Mouse (Mus musculus): Measurements from ENCODE around the gene Enox1. TPM values are rescaled to one million over a fixed set of nuclear protein-coding genes. Genes with fewer than 3 reads are reported as not detected.

Gene Enox1
- total RNA-seq, 4 experiments from 2014 or later, result 0.31 to 1.0 (median 0.69) TPM

- no peak for DNase-seq (ENCODE audit: low spot score in 2 of 2)
Measured at GRCm38 (mm10) chr14:77368411-77368810, 211.8 kb downstream of the Enox1 start.

- no peak for DNase-seq (ENCODE audit: low spot score in 2 of 2)
Measured at GRCm38 (mm10) chr14:77369070-77369469, 212.5 kb downstream of the Enox1 start.

- no peak for DNase-seq (ENCODE audit: low spot score in 2 of 2)
Measured at GRCm38 (mm10) chr14:77370521-77370920, 214.0 kb downstream of the Enox1 start.

GRCm38 (mm10) chr14:77371977-77372376 is 215.4 kb downstream of the Enox1 start:
- DNase-seq (ENCODE audit: low spot score in 2 of 2), result no peak

GRCm38 (mm10) chr14:77373119-77373518 is 216.6 kb downstream of the Enox1 start:
- DNase-seq (ENCODE audit: low spot score in 2 of 2), result no peak

GRCm38 (mm10) chr14:77375054-77375453 is 218.5 kb downstream of the Enox1 start:
- DNase-seq (ENCODE audit: low spot score in 2 of 2), result no peak

- no peak for DNase-seq (ENCODE audit: low spot score in 2 of 2)
Measured at GRCm38 (mm10) chr14:77375618-77376017, 219.1 kb downstream of the Enox1 start.

GRCm38 (mm10) chr14:77376731-77377130 is 220.2 kb downstream of the Enox1 start:
- DNase-seq (ENCODE audit: low spot score in 2 of 2), result no peak

- no peak for DNase-seq (ENCODE audit: low spot score in 2 of 2)
Measured at GRCm38 (mm10) chr14:77377439-77377838, 220.9 kb downstream of the Enox1 start.

- DNase-seq (ENCODE audit: low spot score in 2 of 2), result no peak
Measured at GRCm38 (mm10) chr14:77377873-77378272, 221.3 kb downstream of the Enox1 start.

- no peak for DNase-seq (ENCODE audit: low spot score in 2 of 2)
Measured at GRCm38 (mm10) chr14:77381532-77381931, 225.0 kb downstream of the Enox1 start.

GRCm38 (mm10) chr14:77385621-77386020 is 229.1 kb downstream of the Enox1 start:
- DNase-seq (ENCODE audit: low spot score in 2 of 2), result no peak

GRCm38 (mm10) chr14:77387877-77388276 is 231.3 kb downstream of the Enox1 start:
- DNase-seq (ENCODE audit: low spot score in 2 of 2), result no peak

GRCm38 (mm10) chr14:77389276-77389675 is 232.7 kb downstream of the Enox1 start:
- DNase-seq (ENCODE audit: low spot score in 2 of 2), result no peak

- no peak for DNase-seq (ENCODE audit: low spot score in 2 of 2)
Measured at GRCm38 (mm10) chr14:77392476-77392875, 235.9 kb downstream of the Enox1 start.

GRCm38 (mm10) chr14:77406241-77407114 is 249.9 kb downstream of the Enox1 start:
- DNase-seq (ENCODE audit: low spot score in 2 of 2), result no peak

- no peak for DNase-seq (ENCODE audit: low spot score in 2 of 2)
Measured at GRCm38 (mm10) chr14:77409271-77409940, 252.8 kb downstream of the Enox1 start.

GRCm38 (mm10) chr14:77410354-77410753 is 253.8 kb downstream of the Enox1 start:
- no peak for DNase-seq (ENCODE audit: low spot score in 2 of 2)

GRCm38 (mm10) chr14:77413106-77413505 is 256.5 kb downstream of the Enox1 start:
- no peak for DNase-seq (ENCODE audit: low spot score in 2 of 2)

- no peak for DNase-seq (ENCODE audit: low spot score in 2 of 2)
Measured at GRCm38 (mm10) chr14:77416358-77416757, 259.8 kb downstream of the Enox1 start.

- DNase-seq (ENCODE audit: low spot score in 2 of 2), result no peak
Measured at GRCm38 (mm10) chr14:77421031-77421430, 264.5 kb downstream of the Enox1 start.

- DNase-seq (ENCODE audit: low spot score in 2 of 2), result no peak
Measured at GRCm38 (mm10) chr14:77423194-77423593, 266.6 kb downstream of the Enox1 start.

GRCm38 (mm10) chr14:77439426-77439825 is 282.9 kb downstream of the Enox1 start:
- no peak for DNase-seq (ENCODE audit: low spot score in 2 of 2)

Measured in gastrocnemius, adult 8-10 months (tissue).